Mouse (Mus musculus) midbrain, embryonic 14.5 days (tissue): ENCODE measurements around the gene Ncf1. TPM values are rescaled to one million over a fixed set of nuclear protein-coding genes. Genes with fewer than 3 reads are reported as not detected.

ENCODE experiments used
- ATAC-seq: fragments of 200-750 bp; cut with Nextera tagmentation; 2 replicates; pipeline ENCODE4 v1.8.0; 2017; ENCODE audit warnings: moderate number of reproducible peaks, moderate library complexity; ENCODE audit not compliant: low FRiP score, low TSS enrichment
- DNase-seq: peaks from one replicate; pipeline ENCODE4 v3.0.0-alpha.2; 2015
- H3K27ac ChIP-seq: fragments of 300-500 bp; sonication (generic); replicated peaks from 2 replicates; pipeline ENCODE4 v1.5.1; 2014; ENCODE audit warnings: mild to moderate bottlenecking, low read depth, low read length, moderate library complexity
- H3K27me3 ChIP-seq: fragments of 300-500 bp; sonication (generic); 2 replicates; pipeline ENCODE4 v1.6.1; 2014; ENCODE audit warnings: low read length, control low read depth, mixed read lengths; ENCODE audit not compliant: control insufficient read depth, insufficient read depth
- H3K36me3 ChIP-seq: fragments of 300-500 bp; sonication (generic); 2 replicates; pipeline ENCODE4 v1.6.1; 2014; ENCODE audit warnings: low read length, control low read depth; ENCODE audit not compliant: control insufficient read depth, insufficient read depth
- H3K4me1 ChIP-seq: fragments of 300-500 bp; sonication (generic); 2 replicates; pipeline ENCODE4 v1.6.1; 2014; ENCODE audit warnings: mild to moderate bottlenecking, antibody characterized with exemption, low read length, control low read depth; ENCODE audit not compliant: control insufficient read depth, insufficient read depth
- H3K4me2 ChIP-seq: fragments of 300-500 bp; sonication (generic); 2 replicates; pipeline ENCODE4 v1.6.1; 2014; ENCODE audit warnings: mild to moderate bottlenecking, low read length, moderate library complexity
- H3K4me3 ChIP-seq: fragments of 300-500 bp; sonication (generic); replicated peaks from 2 replicates; pipeline ENCODE4 v1.5.1; 2014; ENCODE audit warnings: low read depth, low read length
- H3K9ac ChIP-seq: fragments of 300-500 bp; sonication (generic); replicated peaks from 2 replicates; pipeline ENCODE4 v1.6.1; 2014; ENCODE audit warnings: mild to moderate bottlenecking, low read length, moderate library complexity
- H3K9me3 ChIP-seq: fragments of 300-500 bp; sonication (generic); 2 replicates; pipeline ENCODE4 v1.6.1; 2016; ENCODE audit warnings: low read length, control low read depth, mixed read lengths; ENCODE audit not compliant: control insufficient read depth
- WGBS: fragments of 180-500 bp; shearing (Covaris S2); extraction: QIAGEN DNeasy Blood & Tissue Kit; methylation state at CpG from one replicate; pipeline ENCODE4 v1.1.7; 2014; 5-methylcytosine and 5-hydroxymethylcytosine counted together
- polyA plus RNA-seq: library from polyadenylated mRNA; unstranded; fragments of >200 nt; fragmentation: Nextera tagmentation; extraction: Ambion mirVana; gene quantifications from 2 replicates; pipeline ENCODE4 v1.2.1, GENCODE M21; 2014

Ncf1 gene
- polyA plus RNA-seq, 1 experiment from 2014 or later, result 2.8 TPM

DNA sequence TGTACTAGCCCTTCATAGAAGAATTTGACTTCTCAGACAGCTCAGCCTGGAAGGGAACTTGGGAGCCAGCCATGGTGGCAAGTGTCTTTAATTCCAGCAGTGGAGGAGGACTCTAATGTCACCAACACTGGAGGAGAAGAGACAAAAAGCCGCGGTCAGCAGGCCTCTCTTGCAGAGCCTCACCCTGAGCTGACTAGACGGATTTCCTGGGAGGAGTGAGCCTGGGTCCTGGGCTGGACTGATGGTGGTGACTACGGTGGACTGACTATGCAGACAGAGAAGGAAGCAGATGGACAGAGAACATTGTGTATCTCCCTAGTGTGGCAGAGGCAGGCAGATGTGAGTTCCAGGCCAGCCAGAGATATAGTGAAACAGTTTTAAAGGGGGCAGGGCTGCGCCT lies 2.0 kb upstream of the Ncf1 start:
- no peak overlapping the region for H3K27ac ChIP-seq
- H3K4me1 ChIP-seq, result no peaks in the 10 kb centered on the region
- ATAC-seq, result no peak
- H3K9ac ChIP-seq, result no peak overlapping the region
- H3K36me3 ChIP-seq, result peaks cover 9% of the 10 kb centered on the region
- H3K4me2 ChIP-seq, result no peak overlapping the region
- WGBS, result 87% methylated on average over 5 of the region's 5 CpGs
- H3K9me3 ChIP-seq, result no peaks in the 10 kb centered on the region
- no peak overlapping the region for H3K4me3 ChIP-seq
- DNase-seq, result no peak
- no peaks in the 10 kb centered on the region for H3K27me3 ChIP-seq

DNA sequence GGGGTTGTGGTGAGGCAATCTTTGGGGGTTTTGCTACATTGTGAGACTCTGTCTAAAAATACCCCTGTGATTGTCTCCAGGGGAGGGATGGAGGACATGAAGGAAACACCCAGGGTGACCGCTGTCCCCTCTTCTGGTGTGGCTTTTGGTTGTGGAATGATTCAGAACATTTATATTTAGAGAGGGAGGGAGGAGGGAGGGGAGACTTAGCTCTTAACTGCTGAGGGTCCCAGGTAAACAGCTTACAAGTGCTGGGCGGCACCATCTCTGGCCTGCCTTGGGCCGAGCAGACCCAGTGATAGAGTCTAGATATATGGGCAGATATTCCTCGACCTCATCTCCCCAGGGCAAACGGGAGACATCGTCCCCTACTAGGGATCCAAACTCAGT lies 1.2 kb downstream of the Ncf1 start:
- no peak overlapping the region for H3K4me2 ChIP-seq
- H3K36me3 ChIP-seq, result no peaks in the 10 kb centered on the region
- 80% methylated on average over 6 of the region's 6 CpGs for WGBS
- no peak overlapping the region for H3K9ac ChIP-seq
- H3K27ac ChIP-seq, result no peak overlapping the region
- no peak overlapping the region for H3K4me3 ChIP-seq
- ATAC-seq (no peak), DNase-seq (no peak)
- no peaks in the 10 kb centered on the region for H3K4me1 ChIP-seq
- no peaks in the 10 kb centered on the region for H3K27me3 ChIP-seq
- no peaks in the 10 kb centered on the region for H3K9me3 ChIP-seq

- DNase-seq, result peak; percentile 68
These were observed 1.7 kb downstream of the Ncf1 start for GRCm38 (mm10) chr5:134227574-134228248.

GRCm38 (mm10) chr5:134226946-134227345 lies 2.5 kb downstream of the Ncf1 start:
- no peak overlapping the region for H3K4me3 ChIP-seq
- DNase-seq, result no peak
- H3K9ac ChIP-seq, result no peak overlapping the region
- no peak overlapping the region for H3K27ac ChIP-seq
- H3K36me3 ChIP-seq, result no peaks in the 10 kb centered on the region
- WGBS, result 74% methylated on average over 12 of the region's 12 CpGs
- peaks cover 4% of the 10 kb centered on the region; the same call in 1 of the 2 replicates for H3K27me3 ChIP-seq
- ATAC-seq, result no peak
- H3K4me1 ChIP-seq, result peaks cover 3% of the 10 kb centered on the region; the same call in 1 of the 2 replicates
- H3K9me3 ChIP-seq, result no peaks in the 10 kb centered on the region
- no peak overlapping the region for H3K4me2 ChIP-seq

More at GRCm38 (mm10) chr5:134227574-134228248, 1.7 kb downstream of the Ncf1 start:
- no peaks in the 10 kb centered on the region for H3K27me3 ChIP-seq
- WGBS, result 35% methylated on average over 11 of the region's 11 CpGs
- no peak overlapping the region for H3K27ac ChIP-seq
- no peaks in the 10 kb centered on the region for H3K36me3 ChIP-seq
- H3K4me3 ChIP-seq, result no peak overlapping the region
- ATAC-seq, result no peak
- H3K9me3 ChIP-seq, result no peaks in the 10 kb centered on the region
- no peaks in the 10 kb centered on the region for H3K4me1 ChIP-seq
- H3K4me2 ChIP-seq, result no peak overlapping the region
- H3K9ac ChIP-seq, result no peak overlapping the region

GRCm38 (mm10) chr5:134225110-134225901 lies 4.1 kb downstream of the Ncf1 start:
- Histone ChIP-seq H3K27me3 (peaks cover 8% of the 10 kb centered on the region), H3K9me3 (no peaks in the 10 kb centered on the region), H3K9ac (no peak overlapping the region), H3K4me2 (no peak overlapping the region), H3K36me3 (no peaks in the 10 kb centered on the region), H3K4me1 (peaks cover 4% of the 10 kb centered on the region; the same call in 1 of the 2 replicates), H3K27ac (no peak overlapping the region), H3K4me3 (no peak overlapping the region)
- WGBS, result 87% methylated on average over 30 of the region's 30 CpGs
- DNase-seq (no peak), ATAC-seq (no peak)

DNA sequence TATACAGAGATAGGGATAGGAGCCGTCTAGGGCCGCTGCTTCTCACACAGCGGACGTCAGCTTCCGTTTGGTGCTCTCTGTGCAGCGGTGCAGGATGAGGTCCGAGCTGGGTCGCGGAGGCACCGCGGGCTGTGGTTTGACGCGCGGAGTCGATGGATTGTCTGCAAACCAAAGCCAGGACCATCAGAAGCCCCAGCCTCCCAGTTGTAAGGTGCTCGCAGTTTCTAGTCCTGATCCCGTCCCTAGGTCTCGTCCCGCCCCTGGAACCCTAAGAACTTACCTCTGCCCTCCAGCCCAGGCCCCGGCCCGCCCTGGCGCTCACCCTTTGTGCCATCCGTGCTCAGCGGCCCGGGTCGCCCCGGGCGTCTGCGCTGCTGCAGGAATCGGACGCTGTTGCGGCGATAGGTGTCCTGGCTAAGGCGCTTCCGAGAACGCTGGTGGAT lies 7.7 kb downstream of the Ncf1 start:
- ATAC-seq (no peak), DNase-seq (peak; percentile 51)
- H3K9me3 ChIP-seq, result no peaks in the 10 kb centered on the region
- H3K4me2 ChIP-seq, result peak overlapping the region; percentile 65
- H3K9ac ChIP-seq, result peak overlapping the region; percentile 55; the same call in 1 of the 2 replicates
- peaks cover 4% of the 10 kb centered on the region; the same call in 1 of the 2 replicates for H3K4me1 ChIP-seq
- WGBS, result 1% methylated on average over 36 of the region's 36 CpGs
- peak overlapping the region; percentile 30 for H3K4me3 ChIP-seq
- peaks cover 8% of the 10 kb centered on the region for H3K36me3 ChIP-seq
- peaks cover 8% of the 10 kb centered on the region for H3K27me3 ChIP-seq
- no peak overlapping the region for H3K27ac ChIP-seq

DNA sequence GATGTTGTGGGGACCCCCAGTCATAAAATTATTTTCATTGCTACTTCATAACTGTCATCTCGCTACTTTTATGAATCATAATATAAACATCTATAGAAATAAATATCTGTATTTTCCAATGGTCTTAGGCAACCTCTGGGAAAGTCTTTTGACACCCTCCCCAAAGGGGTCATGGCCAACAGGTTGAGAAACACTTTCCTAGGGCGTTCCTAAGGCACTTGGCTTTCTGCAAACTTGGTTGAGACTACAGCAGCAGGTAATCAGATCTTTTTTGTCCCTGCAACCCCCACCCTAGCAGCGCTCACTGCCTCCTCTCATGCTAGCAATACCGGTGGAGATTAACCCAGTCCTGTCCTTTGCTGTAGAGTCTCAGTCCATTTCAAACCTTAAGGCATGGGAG lies 8.1 kb downstream of the Ncf1 start:
- 51% methylated on average over 4 of the region's 4 CpGs for WGBS
- Histone ChIP-seq H3K27ac (no peak overlapping the region), H3K9ac (peak overlapping the region; percentile 55; the same call in 1 of the 2 replicates), H3K27me3 (peaks cover 8% of the 10 kb centered on the region), H3K4me2 (peak overlapping the region; percentile 65), H3K4me3 (peak overlapping the region; percentile 30; the same call in 1 of the 2 replicates), H3K9me3 (no peaks in the 10 kb centered on the region), H3K4me1 (peaks cover 4% of the 10 kb centered on the region; the same call in 1 of the 2 replicates), H3K36me3 (peaks cover 12% of the 10 kb centered on the region)
- DNase-seq (no peak), ATAC-seq (no peak)

- H3K4me3 ChIP-seq, result no peak overlapping the region
- 93% methylated on average over 7 of the region's 7 CpGs for WGBS
- peaks cover 8% of the 10 kb centered on the region for H3K27me3 ChIP-seq
- DNase-seq (no peak), ATAC-seq (no peak)
- peaks cover 32% of the 10 kb centered on the region for H3K36me3 ChIP-seq
- H3K4me1 ChIP-seq, result peaks cover 4% of the 10 kb centered on the region; the same call in 1 of the 2 replicates
- H3K9me3 ChIP-seq, result no peaks in the 10 kb centered on the region
- no peak overlapping the region for H3K9ac ChIP-seq
- H3K27ac ChIP-seq, result no peak overlapping the region
- no peak overlapping the region for H3K4me2 ChIP-seq
These were observed 11.5 kb downstream of the Ncf1 start for GRCm38 (mm10) chr5:134217900-134218299.
